Mouse (Mus musculus): ENCODE results near the gene Gm7324. TPM values are rescaled to one million over a fixed set of nuclear protein-coding genes. Genes with fewer than 3 reads are reported as not detected.
"Not testable (repeated sequence)": the region's sequence is repeated elsewhere in the genome, so short reads cannot be mapped to it uniquely, and the experiment has no call there.

The Gm7324 gene
- polyA plus RNA-seq (2015; fragmentation: Nextera tagmentation; extraction: Ambion mirVana) = 0.72 and 1.0 TPM in 2 replicates

GRCm38 (mm10) chr14:43697621-43698020, at the start of gene Gm7324:
Gene Gm7324, plus strand, starts transcription at chr14:43697828.
- H3K4me3 ChIP-seq; H3K27ac ChIP-seq (replicated peaks); H3K4me2 ChIP-seq (replicated peaks); H3K9ac ChIP-seq (replicated peaks); H3K9me3 ChIP-seq; H3K27me3 ChIP-seq; H3K36me3 ChIP-seq; ATAC-seq (replicated peaks); H3K4me1 ChIP-seq: not testable (repeated sequence)
- WGBS = 95% methylated on average over 4 of the region's 4 CpGs

- 100% methylated on average over 1 of the region's 2 CpGs for WGBS
- not testable (repeated sequence) for H3K27ac ChIP-seq (replicated peaks); H3K27me3 ChIP-seq; H3K9ac ChIP-seq (replicated peaks); H3K9me3 ChIP-seq; ATAC-seq (replicated peaks); H3K36me3 ChIP-seq; H3K4me2 ChIP-seq (replicated peaks); H3K4me1 ChIP-seq; H3K4me3 ChIP-seq
Observed at GRCm38 (mm10) chr14:43677099-43677498, 20.5 kb upstream of the Gm7324 start, which contains the start of gene Gm8165. Gene Gm8165, minus strand, starts transcription at chr14:43677199.

DNA sequence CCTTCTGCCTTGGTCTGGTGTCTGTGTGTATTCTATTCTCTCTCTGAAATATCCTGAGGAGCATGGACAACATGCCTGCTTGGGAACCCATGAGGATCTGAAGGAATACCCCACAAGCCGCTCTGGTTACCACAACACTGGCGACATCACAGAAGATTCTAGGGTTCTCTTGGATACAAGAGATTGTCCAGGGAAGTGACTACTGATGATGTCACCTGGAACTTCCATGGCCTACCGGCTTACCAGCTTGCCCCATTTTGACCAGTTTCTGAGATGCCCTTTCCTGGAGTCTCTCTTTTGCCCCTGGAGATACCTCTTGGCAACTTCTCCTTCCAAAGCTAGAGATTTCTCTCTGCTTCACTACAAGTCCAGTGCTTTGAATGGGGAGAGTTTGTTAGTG, 29.8 kb downstream of the Gm7324 start, which contains the start of gene Gm16506:
Gm16506 (minus strand) TSS at position 101 of the 400 bp plus-strand sequence.
- H3K36me3 ChIP-seq; H3K9me3 ChIP-seq; H3K4me3 ChIP-seq; H3K4me2 ChIP-seq (replicated peaks); H3K9ac ChIP-seq (replicated peaks); H3K4me1 ChIP-seq; ATAC-seq (replicated peaks); H3K27me3 ChIP-seq; H3K27ac ChIP-seq (replicated peaks): not testable (repeated sequence)
- 95% methylated on average over 1 of the region's 3 CpGs for WGBS

DNA sequence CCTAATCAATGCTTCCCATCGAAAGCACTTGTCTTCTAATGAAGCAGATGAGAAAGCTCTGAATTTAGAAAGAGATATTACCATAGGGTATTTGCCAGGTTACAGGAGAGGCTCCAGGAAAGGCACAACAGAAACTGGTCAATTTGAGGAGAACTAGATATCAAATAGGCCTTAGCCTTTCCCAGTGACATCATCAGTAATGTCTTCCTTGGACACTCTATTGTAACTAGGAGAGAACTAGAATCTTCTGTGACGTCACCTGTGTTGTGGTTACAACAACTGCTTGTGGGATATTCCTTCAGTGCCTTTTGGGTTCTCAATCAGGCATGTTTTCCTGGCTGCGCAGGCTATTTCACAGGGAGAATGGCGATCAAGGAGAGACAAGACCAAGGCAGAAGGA, 49.9 kb downstream of the Gm7324 start, which contains the start of gene Gm6526:
Gm6526 (plus strand) TSS at position 301 of the 400 bp plus-strand sequence.
- H3K4me3 ChIP-seq; H3K9me3 ChIP-seq; H3K27me3 ChIP-seq; H3K4me1 ChIP-seq; ATAC-seq (replicated peaks); H3K9ac ChIP-seq (replicated peaks); H3K27ac ChIP-seq (replicated peaks); H3K4me2 ChIP-seq (replicated peaks); H3K36me3 ChIP-seq: not testable (repeated sequence)
- WGBS = 88% methylated on average over 4 of the region's 4 CpGs

Other genes starting within 250 kb of the Gm7324 start
- gene Gm5799, start 154.3 kb upstream of the Gm7324 start, polyA plus RNA-seq (2015; fragmentation: Nextera tagmentation; extraction: Ambion mirVana) = not detected in 2 replicates
- gene Gm17654, start 118.7 kb upstream of the Gm7324 start, polyA plus RNA-seq (2015; fragmentation: Nextera tagmentation; extraction: Ambion mirVana) = not detected in 2 replicates
- not detected in 2 replicates for gene Gm10375, start 89.8 kb upstream of the Gm7324 start, polyA plus RNA-seq (2015; fragmentation: Nextera tagmentation; extraction: Ambion mirVana)
- gene Gm8165, start 20.6 kb upstream of the Gm7324 start, polyA plus RNA-seq (2015; fragmentation: Nextera tagmentation; extraction: Ambion mirVana) = not detected in 2 replicates
- not detected in 2 replicates for gene Gm16506, start 29.7 kb downstream of the Gm7324 start, polyA plus RNA-seq (2015; fragmentation: Nextera tagmentation; extraction: Ambion mirVana)
- not detected in 2 replicates for gene Gm6526, start 50.0 kb downstream of the Gm7324 start, polyA plus RNA-seq (2015; fragmentation: Nextera tagmentation; extraction: Ambion mirVana)
- not detected in 2 replicates for gene Gm8180, start 86.9 kb downstream of the Gm7324 start, polyA plus RNA-seq (2015; fragmentation: Nextera tagmentation; extraction: Ambion mirVana)
- gene Ear1, start 177.7 kb downstream of the Gm7324 start, polyA plus RNA-seq (2015; fragmentation: Nextera tagmentation; extraction: Ambion mirVana) = not detected in 2 replicates
- gene Ear10, start 225.7 kb downstream of the Gm7324 start, polyA plus RNA-seq (2015; fragmentation: Nextera tagmentation; extraction: Ambion mirVana) = not detected in 2 replicates
- gene Gm8113, start 227.6 kb downstream of the Gm7324 start, polyA plus RNA-seq (2015; fragmentation: Nextera tagmentation; extraction: Ambion mirVana) = 4.4 and 4.7 TPM in 2 replicates

All from forebrain, embryonic 15.5 days (tissue).